ENCODE assay signal across 25 mouse cellular contexts in the genomic region with DNA sequence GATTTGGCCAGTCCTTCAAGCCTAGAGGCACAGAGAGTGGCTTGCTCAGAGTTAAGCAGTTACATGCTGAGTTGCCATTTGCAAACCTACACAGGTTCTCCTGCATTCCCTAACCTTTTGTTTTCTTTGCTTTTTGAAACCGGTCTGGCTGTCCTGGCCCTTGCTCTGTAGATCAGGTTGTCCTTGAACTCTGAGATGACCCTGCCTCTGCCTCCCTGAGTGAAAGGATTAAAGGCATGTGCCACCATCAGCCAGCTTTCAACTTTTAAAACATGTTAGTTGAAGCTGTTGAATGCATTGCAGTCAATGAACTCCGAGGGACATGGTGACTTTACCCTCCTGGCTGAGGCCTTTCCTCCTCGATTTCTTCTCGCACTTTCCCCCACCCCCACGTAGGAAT. TPM values are rescaled to one million over a fixed set of nuclear protein-coding genes. Genes with fewer than 3 reads are reported as not detected.
DNase-seq lines count a peak whose midpoint lies in the region; ATAC-seq lines count a peak whose summit lies in the region.
"Had no signal": no experiment of that assay in that cellular context is flagged by ENCODE, and none has a peak within 500 bp of the region (broad histone marks: within the 10 kb centered on the region; RNA-seq: fewer than 3 reads in every experiment).

No protein-coding gene starts in this region.

- no peak for ATAC-seq in neural tube, embryonic 15.5 days (ENCODE audit: low FRiP score)
- no peak for ATAC-seq in hindbrain, embryonic 13.5 days (ENCODE audit: low FRiP score)
- ATAC-seq: activated CD4-positive, CD25-positive, alpha-beta regulatory T cell, adult 4 months; forebrain, embryonic 14.5 days; forebrain, embryonic 16.5 days; Patski had no signal

- H3K27me3 ChIP-seq in neural tube, embryonic 15.5 days (replicated peaks) = no peaks in the 10 kb centered on the region
- H3K27me3 ChIP-seq in hindbrain, embryonic 13.5 days = no peaks in the 10 kb centered on the region
- H3K27me3 ChIP-seq: embryonic facial prominence, embryonic 13.5 days; embryonic facial prominence, embryonic 15.5 days; forebrain, embryonic 12.5 days; Patski had no signal

- H3K9me3 ChIP-seq in neural tube, embryonic 15.5 days (replicated peaks) = no peaks in the 10 kb centered on the region
- no peaks in the 10 kb centered on the region for H3K9me3 ChIP-seq in hindbrain, embryonic 13.5 days
- H3K9me3 ChIP-seq: embryonic facial prominence, embryonic 13.5 days; embryonic facial prominence, embryonic 15.5 days; forebrain, embryonic 10.5 days; forebrain, embryonic 12.5 days; G1E had no signal

- H3K4me2 ChIP-seq in neural tube, embryonic 15.5 days = no peak overlapping the region
- no peak overlapping the region for H3K4me2 ChIP-seq in hindbrain, embryonic 13.5 days
- H3K4me2 ChIP-seq: embryonic facial prominence, embryonic 13.5 days; embryonic facial prominence, embryonic 15.5 days; forebrain, embryonic 12.5 days had no signal

- no peak overlapping the region for H3K9ac ChIP-seq in neural tube, embryonic 15.5 days (replicated peaks)
- H3K9ac ChIP-seq in hindbrain, embryonic 13.5 days = no peak overlapping the region
- H3K9ac ChIP-seq: embryonic facial prominence, embryonic 13.5 days; embryonic facial prominence, embryonic 15.5 days; forebrain, embryonic 12.5 days had no signal

- DNase-seq in ES-CJ7 (ENCODE audit: low read depth, low spot score) (peak; percentile 90), R1 (ENCODE audit: low read depth, low spot score) (peak; percentile 99)
- no peak for DNase-seq in left cerebral cortex, postnatal 10 days (ENCODE audit: extremely low spot score in 1 of 2, low spot score in 2 of 2)
- DNase-seq: adrenal gland, adult 2 months; adrenal gland, postnatal 10 days; adrenal gland, postnatal 25 days; cerebellum, adult 11 months; cerebellum, adult 18-20 months; cerebellum, adult 8-10 months; cerebellum, adult 9-11 months; cerebellum, postnatal 14 days; cerebellum, postnatal 36 days; embryo, embryonic 11 days had no signal

- no peak overlapping the region for H3K27ac ChIP-seq in neural tube, embryonic 15.5 days (replicated peaks)
- no peak overlapping the region for H3K27ac ChIP-seq in hindbrain, embryonic 13.5 days
- H3K27ac ChIP-seq: embryonic facial prominence, embryonic 13.5 days; embryonic facial prominence, embryonic 15.5 days; forebrain, embryonic 10.5 days; forebrain, embryonic 12.5 days had no signal

- intact Hi-C loops in left cerebral cortex, postnatal 10 days (cut with DNase I) = no loop called here

- H3K4me1 ChIP-seq in neural tube, embryonic 15.5 days = no peaks in the 10 kb centered on the region
- H3K4me1 ChIP-seq in hindbrain, embryonic 13.5 days (replicated peaks) = no peaks in the 10 kb centered on the region
- H3K4me1 ChIP-seq: embryonic facial prominence, embryonic 13.5 days; embryonic facial prominence, embryonic 15.5 days; forebrain, embryonic 10.5 days; forebrain, embryonic 12.5 days had no signal

- no peak overlapping the region for H3K4me3 ChIP-seq in neural tube, embryonic 15.5 days (replicated peaks)
- no peak overlapping the region for H3K4me3 ChIP-seq in hindbrain, embryonic 13.5 days
- H3K4me3 ChIP-seq: embryonic facial prominence, embryonic 13.5 days; embryonic facial prominence, embryonic 15.5 days; erythroblast, embryonic 14.5 days; forebrain, embryonic 10.5 days; forebrain, embryonic 12.5 days had no signal

- 0 out of 2 replicates have a peak, but pooled peaks cover 4% of the 10 kb centered on the region for H3K36me3 ChIP-seq in neural tube, embryonic 15.5 days
- H3K36me3 ChIP-seq in hindbrain, embryonic 13.5 days = 0 out of 2 replicates have a peak, but pooled peaks cover 7% of the 10 kb centered on the region
- H3K36me3 ChIP-seq: embryonic facial prominence, embryonic 13.5 days; embryonic facial prominence, embryonic 15.5 days; forebrain, embryonic 10.5 days; forebrain, embryonic 12.5 days; G1E had no signal

- 92% methylated on average over 5 of the region's 5 CpGs for WGBS in neural tube, embryonic 15.5 days
- whole genome bisulfite sequencing in hindbrain, embryonic 13.5 days = 88% methylated on average over 5 of the region's 5 CpGs

RNA-seq across cellular contexts. Expression of gene Zfp518b, which starts 25.8 kb away (rescaled TPM):
- polyA plus RNA-seq in neural tube, embryonic 15.5 days (2015; fragmentation: Nextera tagmentation; extraction: Ambion mirVana) = 26.9 and 30.0 TPM in 2 replicates
- total RNA-seq in left cerebral cortex, postnatal 10 days (2021) = 10 to 100 TPM; 19.4 to 26.1 TPM
- polyA plus RNA-seq in hindbrain, embryonic 13.5 days (2015; fragmentation: Nextera tagmentation; extraction: Ambion mirVana) = 38.2 and 40.2 TPM in 2 replicates
- polyA plus RNA-seq: G1E had no signal

Comparison
In these comparisons a context has a peak if more than half of its experiments do, and no peak if none do; other contexts are left out.
1. DNase-seq: peak in ES-CJ7 (single experiment) and R1 (single experiment); none in left cerebral cortex, postnatal 10 days (0 of 2).